Mouse (Mus musculus) embryonic facial prominence, embryonic 11.5 days (tissue): ENCODE data around the gene Zfp213. TPM values are rescaled to one million over a fixed set of nuclear protein-coding genes. Genes with fewer than 3 reads are reported as not detected.
"Not testable (repeated sequence)": the region's sequence is repeated elsewhere in the genome, so short reads cannot be mapped to it uniquely, and the experiment has no call there.

Experiments used
- ATAC-seq: fragments of 200-750 bp; cut with Nextera tagmentation; replicated peaks from 2 replicates; pipeline ENCODE4 v1.8.0; 2017; ENCODE audit warnings: low read depth; ENCODE audit not compliant: insufficient number of reproducible peaks, low FRiP score, low TSS enrichment
- DNase-seq: peaks from one replicate; pipeline ENCODE4 v3.0.0-alpha.2; 2015; ENCODE audit warnings: low spot score
- H3K27ac ChIP-seq: fragments of 300-500 bp; sonication (generic); replicated peaks from 2 replicates; pipeline ENCODE4 v1.5.1; 2014; ENCODE audit warnings: mild to moderate bottlenecking, low read depth, low read length, control low read depth
- H3K27me3 ChIP-seq: fragments of 300-500 bp; sonication (generic); 2 replicates; pipeline ENCODE4 v1.6.1; 2014; ENCODE audit warnings: mild to moderate bottlenecking, low read length, moderate library complexity, mixed read lengths; ENCODE audit not compliant: control insufficient read depth, insufficient read depth
- H3K36me3 ChIP-seq: fragments of 300-500 bp; sonication (generic); replicated peaks from 2 replicates; pipeline ENCODE4 v1.6.1; 2014; ENCODE audit warnings: low read depth, mild to moderate bottlenecking, low read length, moderate library complexity, mixed read lengths; ENCODE audit not compliant: control insufficient read depth, insufficient read depth
- H3K4me1 ChIP-seq: fragments of 300-500 bp; sonication (generic); 2 replicates; pipeline ENCODE4 v1.6.1; 2014; ENCODE audit warnings: low read length, mixed read lengths; ENCODE audit not compliant: control insufficient read depth, insufficient read depth
- H3K4me2 ChIP-seq: fragments of 300-500 bp; sonication (generic); 2 replicates; pipeline ENCODE4 v1.6.1; 2014; ENCODE audit warnings: low read depth, mild to moderate bottlenecking, control low read depth, low read length, moderate library complexity
- H3K4me3 ChIP-seq: fragments of 300-500 bp; sonication (generic); 2 replicates; pipeline ENCODE4 v1.5.1; 2014; ENCODE audit warnings: low read depth, low read length, control low read depth
- H3K9ac ChIP-seq: fragments of 300-500 bp; sonication (generic); replicated peaks from 2 replicates; pipeline ENCODE4 v1.6.1; 2014; ENCODE audit warnings: mild to moderate bottlenecking, control low read depth, low read length
- H3K9me3 ChIP-seq: fragments of 300-500 bp; sonication (generic); replicated peaks from 2 replicates; pipeline ENCODE4 v1.6.1; 2016; ENCODE audit warnings: mild to moderate bottlenecking, low read length, inconsistent platforms, mixed read lengths; ENCODE audit not compliant: control insufficient read depth
- WGBS: fragments of 180-500 bp; shearing (Covaris S2); extraction: QIAGEN DNeasy Blood & Tissue Kit; methylation state at CpG from one replicate; pipeline ENCODE4 v1.1.7; 2014; 5-methylcytosine and 5-hydroxymethylcytosine counted together
- polyA plus RNA-seq: library from polyadenylated mRNA; unstranded; fragments of >200 nt; fragmentation: Nextera tagmentation; extraction: Ambion mirVana; gene quantifications from 2 replicates; pipeline ENCODE4 v1.2.1, GENCODE M21; 2014

The Zfp213 gene
- polyA plus RNA-seq, 1 experiment from 2014 or later: 18.2 TPM

DNA sequence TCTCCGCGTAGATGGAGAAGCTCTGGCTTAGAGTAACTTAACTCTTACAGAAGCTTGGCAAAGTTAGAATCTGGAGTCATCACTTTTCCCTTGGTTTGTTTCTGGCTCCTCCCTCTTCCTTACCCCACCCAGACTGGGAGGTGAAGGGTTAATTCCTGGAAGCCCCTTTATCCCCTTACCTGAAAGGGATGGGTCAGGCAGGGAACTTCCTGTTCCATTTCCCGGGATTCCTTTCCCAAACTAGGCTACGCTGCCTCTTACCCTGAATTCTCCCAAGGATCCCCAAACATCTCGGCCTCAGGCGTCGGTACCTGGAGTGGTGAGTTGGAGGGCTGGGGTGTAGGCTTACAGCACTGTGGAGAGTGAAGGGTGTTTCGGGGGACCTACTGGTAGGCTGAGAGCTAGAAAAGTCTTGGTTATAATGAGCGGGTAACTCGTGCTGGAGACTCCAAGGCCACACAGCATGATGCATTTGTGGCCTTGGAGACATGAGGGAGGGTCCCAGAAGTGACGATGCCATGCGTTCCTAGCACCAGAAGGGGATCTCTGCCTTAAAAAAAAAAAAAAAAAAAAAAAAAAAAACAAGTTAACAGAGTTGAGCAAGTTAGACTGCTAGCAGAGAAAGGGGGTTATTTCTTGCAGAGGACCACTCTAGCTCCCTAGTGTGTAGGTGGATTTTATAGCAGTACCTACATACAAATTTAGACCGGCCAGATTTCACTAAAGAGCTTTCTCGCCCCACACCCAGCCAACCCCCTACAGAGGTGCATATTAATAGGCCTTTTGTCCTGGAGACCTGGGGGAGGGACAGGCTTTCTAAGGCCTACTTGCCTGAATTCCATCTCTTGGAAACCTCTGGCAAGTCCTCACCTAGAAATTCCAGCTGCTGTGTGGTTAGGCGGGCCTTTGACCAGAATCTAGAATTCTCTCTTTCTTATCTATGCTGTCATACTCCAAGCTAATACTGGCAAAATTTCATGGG is 36.9 kb upstream of the Zfp213 start, which contains the start of gene Zscan10:
Gene Zscan10, plus strand, starts transcription at position 216 of the 982 bp plus-strand sequence.
- Histone ChIP-seq H3K9ac (no peak within 1 kb of the TSS; the same call in 1 of the 2 replicates), H3K4me1 (no peaks in the 10 kb centered on the region), H3K9me3 (no peaks in the 10 kb centered on the region), H3K36me3 (no peaks in the 10 kb centered on the region), H3K4me2 (no peak within 1 kb of the TSS; the same call in 1 of the 2 replicates), H3K4me3 (no peak within 1 kb of the TSS), H3K27ac (no peak within 1 kb of the TSS), H3K27me3 (no peaks in the 10 kb centered on the region)
- 32% methylated on average over 15 of the region's 15 CpGs for WGBS
- DNase-seq: no peak
- ATAC-seq: no peak

DNA sequence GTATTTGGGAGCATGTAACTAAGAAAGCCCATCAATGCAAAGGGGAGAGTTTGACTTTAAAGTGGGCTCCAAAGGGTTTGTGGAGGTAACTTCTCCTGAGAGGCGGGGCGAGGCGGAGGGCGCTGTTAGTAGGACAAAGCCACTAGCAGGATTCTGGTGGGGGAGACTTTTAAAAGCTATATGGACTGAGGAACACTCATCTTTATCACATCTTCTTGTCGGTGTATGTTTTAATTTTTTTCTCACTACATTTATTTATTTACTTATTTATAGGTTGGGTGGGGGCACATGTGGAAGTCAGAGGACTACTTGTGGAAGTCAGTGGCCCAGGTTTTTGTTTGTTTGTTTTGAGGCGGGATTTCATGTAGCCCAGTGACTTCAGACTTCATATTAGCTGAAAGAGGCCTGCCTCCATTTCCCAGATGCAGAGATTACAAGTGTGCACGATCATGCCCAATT is 35.6 kb upstream of the Zfp213 start:
- H3K36me3 ChIP-seq: no peaks in the 10 kb centered on the region
- H3K27me3 ChIP-seq: no peaks in the 10 kb centered on the region
- DNase-seq: peak; percentile 30
- H3K4me2 ChIP-seq: peak overlapping the region; percentile 72
- peak overlapping the region; percentile 37 for H3K4me3 ChIP-seq
- no peaks in the 10 kb centered on the region for H3K9me3 ChIP-seq
- H3K27ac ChIP-seq: peak overlapping the region; percentile 79
- no peaks in the 10 kb centered on the region for H3K4me1 ChIP-seq
- 39% methylated on average over 7 of the region's 7 CpGs for WGBS
- H3K9ac ChIP-seq: peak overlapping the region; percentile 64
- no peak for ATAC-seq

DNA sequence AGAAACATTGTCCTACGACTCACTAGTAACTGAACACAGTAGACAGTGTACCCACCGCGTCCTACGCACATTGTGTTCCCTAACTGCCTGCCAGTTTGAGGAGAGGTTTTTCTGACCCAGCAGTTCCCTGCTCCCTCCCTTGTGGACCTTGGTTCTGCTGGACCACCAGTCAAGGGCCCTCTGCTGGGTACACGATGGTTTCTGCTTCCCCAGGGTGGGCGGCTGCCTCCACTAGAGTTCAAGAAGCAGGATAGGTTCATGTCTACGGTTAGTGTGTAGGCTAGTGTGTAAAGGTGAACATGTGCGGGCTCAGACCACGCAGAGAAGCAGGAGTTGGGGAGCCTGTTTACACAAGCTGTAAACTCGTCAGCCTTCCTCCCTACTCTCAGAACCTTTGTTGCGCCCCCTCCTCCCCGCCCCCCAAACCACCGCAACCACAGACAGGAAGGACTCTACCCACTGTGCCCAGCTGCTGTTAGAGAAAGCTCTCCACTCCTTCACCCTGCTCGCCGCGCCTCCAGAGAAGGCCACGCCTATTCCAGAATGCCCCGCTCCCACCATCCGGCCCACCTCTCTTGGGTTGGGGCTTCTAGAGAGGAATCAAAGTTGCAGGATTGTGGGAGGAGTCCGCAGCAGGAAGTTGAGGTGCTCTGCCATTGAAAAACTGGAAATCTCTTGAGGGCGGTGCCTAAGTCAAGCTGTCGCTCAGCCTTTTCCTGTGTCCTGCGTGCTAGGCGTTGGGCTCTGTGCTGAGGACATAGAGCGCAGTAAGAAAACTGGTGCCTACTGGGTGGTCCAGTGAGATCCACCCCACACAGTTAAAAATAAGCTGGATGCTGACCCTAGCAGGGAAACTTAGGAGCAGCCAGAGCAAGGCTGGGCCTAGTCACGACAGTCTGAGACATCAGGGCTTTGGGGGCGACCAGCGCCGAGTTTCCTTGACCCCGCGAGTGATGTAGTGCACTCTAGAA is 34.8 kb upstream of the Zfp213 start, which contains the start of gene Zfp13:
Gene Zfp13, minus strand, starts transcription at position 906 of the 971 bp plus-strand sequence.
- no peaks in the 10 kb centered on the region for H3K9me3 ChIP-seq
- WGBS: 7% methylated on average over 31 of the region's 31 CpGs
- DNase-seq: peak; percentile 94

DNA sequence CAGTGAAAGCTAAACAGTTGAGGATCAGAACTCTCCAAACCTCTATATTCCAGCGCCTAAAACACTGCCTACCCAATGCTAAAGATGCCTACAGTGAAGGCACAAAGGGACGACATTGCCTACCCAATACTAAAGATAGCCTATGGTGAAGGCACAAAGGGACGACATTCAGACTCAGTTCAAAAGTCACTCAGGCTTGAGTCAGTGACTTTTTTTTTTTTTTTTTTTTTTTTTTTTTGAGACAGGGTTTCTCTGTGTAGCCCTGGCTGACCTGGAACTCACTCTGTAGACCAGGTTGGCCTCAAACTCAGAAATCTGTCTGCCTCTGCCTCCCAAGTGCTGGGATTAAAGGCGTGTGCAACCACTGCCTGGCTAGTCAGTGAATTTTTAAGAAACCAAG is 31.1 kb upstream of the Zfp213 start:
- H3K9ac ChIP-seq, H3K4me3 ChIP-seq, ATAC-seq, DNase-seq, H3K4me1 ChIP-seq, H3K9me3 ChIP-seq, H3K36me3 ChIP-seq, H3K27me3 ChIP-seq, H3K27ac ChIP-seq, H3K4me2 ChIP-seq: not testable (repeated sequence)
- 79% methylated on average over 4 of the region's 4 CpGs for WGBS

More for the DNA sequence above, 34.8 kb upstream of the Zfp213 start, which contains the start of gene Zfp13:
- H3K27me3 ChIP-seq: no peaks in the 10 kb centered on the region
- H3K4me2 ChIP-seq: peak within 1 kb of the TSS; percentile 72
- peak within 1 kb of the TSS; percentile 79 for H3K27ac ChIP-seq
- peak; percentile 96 for ATAC-seq
- H3K9ac ChIP-seq: peak within 1 kb of the TSS; percentile 64
- H3K4me3 ChIP-seq: peak within 1 kb of the TSS; percentile 37
- no peaks in the 10 kb centered on the region for H3K36me3 ChIP-seq
- no peaks in the 10 kb centered on the region for H3K4me1 ChIP-seq

DNA sequence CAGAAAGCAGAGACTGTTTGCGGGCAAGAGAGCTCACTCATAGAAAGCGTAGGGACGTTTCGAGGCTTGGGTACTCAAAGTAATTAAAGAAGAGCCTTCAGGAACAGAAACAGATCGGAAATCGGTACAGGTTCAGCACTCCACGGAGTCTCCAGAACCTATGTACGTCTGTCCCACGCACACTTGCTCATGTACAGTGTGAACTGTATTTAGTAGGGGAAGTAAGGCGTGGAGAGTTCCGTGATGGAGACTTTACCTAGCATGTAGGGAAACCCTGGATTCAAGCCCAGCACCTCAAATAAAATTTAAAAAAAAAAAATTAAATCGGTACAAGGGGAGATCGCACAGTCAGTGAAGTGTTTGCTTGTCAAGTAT is 28.9 kb upstream of the Zfp213 start:
- no peak for DNase-seq
- H3K9ac ChIP-seq: peak overlapping the region; percentile 74
- WGBS: 13% methylated on average over 13 of the region's 13 CpGs

DNA sequence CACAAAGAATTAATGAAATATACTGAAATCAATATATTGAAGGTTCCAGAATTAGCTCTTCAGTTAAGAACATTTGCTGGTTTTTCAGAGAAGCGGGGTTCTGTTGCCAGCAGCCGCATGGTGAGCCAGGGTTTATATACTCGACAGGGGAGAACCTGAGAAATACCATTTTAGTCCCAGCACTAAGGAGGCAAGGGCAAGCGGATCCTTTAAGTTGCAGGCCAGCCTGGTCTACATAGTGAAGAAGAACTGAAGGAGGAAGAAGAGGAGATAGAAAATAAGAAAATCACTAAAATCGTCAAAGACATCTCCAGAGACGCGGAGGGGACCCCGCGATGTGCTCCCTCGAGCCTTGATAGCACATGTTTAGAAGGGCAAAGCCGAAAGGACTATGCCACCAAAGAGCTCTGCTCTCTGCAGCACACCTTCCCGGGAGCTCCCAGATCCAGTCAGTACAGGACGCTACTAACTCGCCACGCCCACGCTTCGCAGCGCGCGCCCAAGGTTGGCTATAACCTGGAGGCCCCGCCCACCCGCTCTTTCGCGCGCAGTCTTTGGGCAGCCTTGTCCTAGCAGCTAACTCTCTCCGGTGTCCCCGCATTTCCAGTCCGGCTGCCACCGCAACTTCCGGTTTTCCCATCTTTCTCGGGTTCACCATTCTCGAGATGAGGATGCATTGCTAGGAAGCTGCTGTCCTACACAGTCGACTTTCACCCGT is 28.3 kb upstream of the Zfp213 start:
- DNase-seq (peak; percentile 99), ATAC-seq (peak; percentile 99)
- Histone ChIP-seq H3K27ac (peak overlapping the region; percentile 64; the same call in 1 of the 2 replicates), H3K4me1 (no peaks in the 10 kb centered on the region), H3K27me3 (no peaks in the 10 kb centered on the region), H3K4me3 (peak overlapping the region; percentile 45), H3K36me3 (no peaks in the 10 kb centered on the region), H3K4me2 (peak overlapping the region; percentile 75), H3K9ac (peak overlapping the region; percentile 74), H3K9me3 (no peaks in the 10 kb centered on the region)
- WGBS: 7% methylated on average over 34 of the region's 34 CpGs

More for the DNA sequence above, 28.9 kb upstream of the Zfp213 start:
- no peaks in the 10 kb centered on the region for H3K36me3 ChIP-seq
- peak overlapping the region; percentile 45 for H3K4me3 ChIP-seq
- no peaks in the 10 kb centered on the region for H3K4me1 ChIP-seq
- H3K4me2 ChIP-seq: peak overlapping the region; percentile 75
- ATAC-seq: peak; percentile 71
- H3K27ac ChIP-seq: peak overlapping the region; percentile 64; the same call in 1 of the 2 replicates
- no peaks in the 10 kb centered on the region for H3K27me3 ChIP-seq
- H3K9me3 ChIP-seq: no peaks in the 10 kb centered on the region

DNA sequence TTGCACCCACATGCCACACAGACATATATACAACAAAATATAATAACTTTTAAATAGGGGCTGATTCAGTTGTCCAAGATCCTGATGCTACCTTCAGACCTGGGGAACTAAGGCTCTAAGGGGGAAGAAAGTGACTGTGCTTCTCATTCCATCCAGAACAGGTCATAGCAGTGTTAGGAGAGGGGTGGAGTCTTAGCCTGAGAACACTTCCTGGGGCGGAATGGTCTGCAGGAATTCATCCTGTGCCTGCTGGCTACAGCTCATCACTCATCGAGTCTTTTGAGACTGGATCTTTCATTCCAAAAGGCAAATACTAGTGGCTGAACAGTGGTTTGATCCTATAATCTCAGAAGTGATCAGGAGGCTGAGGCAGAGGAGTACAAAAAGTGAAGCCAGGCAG is 23.2 kb upstream of the Zfp213 start:
- 49% methylated on average over 2 of the region's 2 CpGs for WGBS
- DNase-seq (no peak), ATAC-seq (no peak)
- H3K27me3 ChIP-seq: no peaks in the 10 kb centered on the region
- H3K36me3 ChIP-seq: no peaks in the 10 kb centered on the region
- no peak overlapping the region for H3K9ac ChIP-seq
- H3K4me3 ChIP-seq: no peak overlapping the region
- no peak overlapping the region for H3K4me2 ChIP-seq
- H3K27ac ChIP-seq: no peak overlapping the region
- no peaks in the 10 kb centered on the region for H3K9me3 ChIP-seq
- H3K4me1 ChIP-seq: no peaks in the 10 kb centered on the region
